Mouse (Mus musculus) CH12.LX (cell line): ENCODE results near the gene Rusc2. TPM values are rescaled to one million over a fixed set of nuclear protein-coding genes. Genes with fewer than 3 reads are reported as not detected.

ENCODE experiments used
- DNase-seq: peaks from one replicate; pipeline ENCODE4 v3.0.0-alpha.2; 2013; ENCODE audit errors: extremely low read depth
- H3K27ac ChIP-seq: 2 replicates; pipeline ENCODE4 v1.5.1; 2012; ENCODE audit warnings: low read depth, mild to moderate bottlenecking, control low read depth, moderate library complexity; ENCODE audit not compliant: insufficient read depth
- H3K27me3 ChIP-seq: replicated peaks from 2 replicates; pipeline ENCODE3; 2012; ENCODE audit warnings: inconsistent platforms
- H3K36me3 ChIP-seq, 2 experiments: replicated peaks in 1 of 2; 2 replicates each; pipeline versions ENCODE3 to v1.6.1; 2012; ENCODE audit warnings: inconsistent platforms in 1 of 2, low read length in 1 of 2, mild to moderate bottlenecking in 1 of 2, mixed read lengths in 1 of 2, moderate library complexity in 1 of 2; ENCODE audit not compliant: control insufficient read depth in 1 of 2, insufficient read depth in 1 of 2
- H3K4me1 ChIP-seq, 2 experiments: 2 replicates each; pipeline ENCODE4 v1.6.1; 2012; ENCODE audit warnings: inconsistent platforms in 1 of 2, moderate library complexity in 1 of 2; ENCODE audit not compliant: insufficient read depth in 2 of 2, control insufficient read depth in 1 of 2
- H3K4me2 ChIP-seq: 2 replicates; pipeline ENCODE4 v1.6.1; 2012; ENCODE audit warnings: low read depth, mild to moderate bottlenecking, control low read depth; ENCODE audit not compliant: poor library complexity, insufficient read depth, severe bottlenecking
- H3K4me3 ChIP-seq, 3 experiments: fragments of 150-350 bp in 1 of 3; sonication (generic) in 1 of 3; replicated peaks in 1 of 3; 2 replicates each; pipeline versions ENCODE3 to v1.5.1; 2011 to 2012; ENCODE audit warnings: low read depth in 2 of 3, low read length in 2 of 3, mild to moderate bottlenecking in 2 of 3, moderate library complexity in 2 of 3, control low read depth in 1 of 3, improper control_type of control experiment in 1 of 3, inconsistent platforms in 1 of 3, mixed read lengths in 1 of 3; ENCODE audit not compliant: poor library complexity in 1 of 3
- H3K79me2 ChIP-seq: replicated peaks from 2 replicates; pipeline ENCODE4 v1.6.1; 2012; ENCODE audit warnings: mild to moderate bottlenecking, moderate library complexity; ENCODE audit not compliant: control insufficient read depth, poor library complexity, insufficient read depth, severe bottlenecking; ENCODE audit errors: extremely low read depth
- H3K9ac ChIP-seq: 2 replicates; pipeline ENCODE4 v1.6.1; 2012; ENCODE audit warnings: low read depth, mild to moderate bottlenecking, control low read depth, moderate library complexity; ENCODE audit not compliant: insufficient read depth
- H3K9me3 ChIP-seq: replicated peaks from 2 replicates; pipeline ENCODE3; 2012; ENCODE audit warnings: low read length, inconsistent platforms, mixed read lengths
- CHD2 ChIP-seq: IDR thresholded peaks from 2 replicates; pipeline ENCODE4 v1.6.1; 2011; ENCODE audit warnings: low read length, improper control_type of control experiment
- EP300 ChIP-seq: IDR thresholded peaks from 2 replicates; pipeline ENCODE4 v1.6.1; 2011; ENCODE audit warnings: low read length, improper control_type of control experiment
- ETS1 ChIP-seq: conservative IDR thresholded peaks from 2 replicates; pipeline ENCODE4 v1.6.1; 2012; ENCODE audit warnings: low read depth, mild to moderate bottlenecking, inconsistent platforms, low read length, improper control_type of control experiment, moderate library complexity
- GABPA ChIP-seq: IDR thresholded peaks from 2 replicates; pipeline ENCODE4 v1.6.1; 2012; ENCODE audit warnings: low read depth, low read length, improper control_type of control experiment, inconsistent platforms; ENCODE audit not compliant: insufficient replicate concordance
- IRF4 ChIP-seq: IDR thresholded peaks from 2 replicates; pipeline ENCODE4 v1.6.1; 2014; ENCODE audit warnings: low read depth, mild to moderate bottlenecking, inconsistent platforms, low read length, improper control_type of control experiment
- MAFK ChIP-seq: IDR thresholded peaks from 2 replicates; pipeline ENCODE4 v1.6.1; 2011; ENCODE audit warnings: low read length, improper control_type of control experiment; ENCODE audit not compliant: insufficient replicate concordance
- MAX ChIP-seq: IDR thresholded peaks from 2 replicates; pipeline ENCODE4 v1.6.1; 2011; ENCODE audit warnings: low read length, improper control_type of control experiment
- MAZ ChIP-seq: IDR thresholded peaks from 2 replicates; pipeline ENCODE4 v1.6.1; 2012; ENCODE audit warnings: low read depth, mild to moderate bottlenecking, inconsistent platforms, low read length, improper control_type of control experiment, moderate library complexity
- MXI1 ChIP-seq: IDR thresholded peaks from 2 replicates; pipeline ENCODE4 v1.6.1; 2011; ENCODE audit warnings: mild to moderate bottlenecking, low read depth, low read length, improper control_type of control experiment
- MYC ChIP-seq: IDR thresholded peaks from 2 replicates; pipeline ENCODE4 v1.6.1; 2011; ENCODE audit warnings: low read depth, mild to moderate bottlenecking, improper control_type of control experiment, low read length
- NELFE ChIP-seq: IDR thresholded peaks from 2 replicates; pipeline ENCODE4 v1.6.1; 2011; ENCODE audit warnings: low read depth, low read length, improper control_type of control experiment
- NRF1 ChIP-seq: IDR thresholded peaks from 2 replicates; pipeline ENCODE4 v1.6.1; 2014; ENCODE audit warnings: low read depth, mild to moderate bottlenecking, inconsistent platforms, low read length, improper control_type of control experiment, moderate library complexity
- PAX5 ChIP-seq: IDR thresholded peaks from 2 replicates; pipeline ENCODE4 v1.6.1; 2012; ENCODE audit warnings: low read length, inconsistent platforms, mixed read lengths
- POLR2AphosphoS2 ChIP-seq: IDR thresholded peaks from 2 replicates; pipeline ENCODE4 v1.6.1; 2011; ENCODE audit warnings: low read depth, low read length, improper control_type of control experiment
- RAD21 ChIP-seq: IDR thresholded peaks from 2 replicates; pipeline ENCODE4 v1.6.1; 2011; ENCODE audit warnings: low read depth, mild to moderate bottlenecking, low read length, improper control_type of control experiment, moderate library complexity
- SIN3A ChIP-seq: IDR thresholded peaks from 2 replicates; pipeline ENCODE4 v1.6.1; 2012; ENCODE audit warnings: low read length, improper control_type of control experiment, inconsistent platforms
- SMC3 ChIP-seq: IDR thresholded peaks from 2 replicates; pipeline ENCODE4 v1.6.1; 2011; ENCODE audit warnings: low read depth, low read length, improper control_type of control experiment
- TCF12 ChIP-seq: IDR thresholded peaks from 2 replicates; pipeline ENCODE4 v1.6.1; 2014; ENCODE audit warnings: low read depth, mild to moderate bottlenecking, inconsistent platforms, low read length, improper control_type of control experiment
- UBTF ChIP-seq: IDR thresholded peaks from 2 replicates; pipeline ENCODE4 v1.6.1; 2012; ENCODE audit warnings: low read depth, mild to moderate bottlenecking, inconsistent platforms, low read length, improper control_type of control experiment, moderate library complexity
- USF1 ChIP-seq: IDR thresholded peaks from 2 replicates; pipeline ENCODE4 v1.6.1; 2014; ENCODE audit warnings: low read depth, mild to moderate bottlenecking, inconsistent platforms, low read length, improper control_type of control experiment
- USF2 ChIP-seq: conservative IDR thresholded peaks from 2 replicates; pipeline ENCODE4 v1.6.1; 2011; ENCODE audit warnings: low read depth, low read length, improper control_type of control experiment
- ZC3H11A ChIP-seq: IDR thresholded peaks from 2 replicates; pipeline ENCODE4 v1.6.1; 2012; ENCODE audit warnings: low read depth, mild to moderate bottlenecking, inconsistent platforms, low read length, improper control_type of control experiment
- ZMIZ1 ChIP-seq: IDR thresholded peaks from 2 replicates; pipeline ENCODE4 v1.6.1; 2012; ENCODE audit warnings: low read depth, mild to moderate bottlenecking, inconsistent platforms, low read length, improper control_type of control experiment
- dilution Hi-C: fragments of 300-500 bp; cut with MboI; formaldehyde crosslinking; loops from 2 replicates; pipeline ENCODE4 v1.14.3; 2020; ENCODE audit warnings: low sequenced_read_pairs; ENCODE audit not compliant: extremely low pct_unique_long_range_greater_than_20kb, extremely low pct_ligation_motif_present
- in situ Hi-C: fragments of 300-500 bp; cut with MboI; formaldehyde crosslinking; loops from 3 replicates; pipeline ENCODE4 v1.14.3; 2019; ENCODE audit warnings: low sequenced_read_pairs, low pct_ligation_motif_present, low pct_unique_long_range_greater_than_20kb, mixed read lengths
- polyA plus RNA-seq: library from polyadenylated mRNA; unstranded; fragments of >175 nt; gene quantifications from 2 replicates; pipeline ENCODE4 v1.2.1, GENCODE M21; 2012; ENCODE audit warnings: low read depth; ENCODE audit not compliant: insufficient read length
- total RNA-seq, 2 experiments: library from RNA; depleted of rRNA; stranded (reverse); fragments of 300-350 nt in 1 of 2; fragments of >200 nt in 1 of 2; gene quantifications; 2 replicates each; pipeline ENCODE4 v1.2.3; 2012 to 2014

Rusc2 gene
- total and polyA plus RNA-seq, 3 experiments, result not detected

DNA sequence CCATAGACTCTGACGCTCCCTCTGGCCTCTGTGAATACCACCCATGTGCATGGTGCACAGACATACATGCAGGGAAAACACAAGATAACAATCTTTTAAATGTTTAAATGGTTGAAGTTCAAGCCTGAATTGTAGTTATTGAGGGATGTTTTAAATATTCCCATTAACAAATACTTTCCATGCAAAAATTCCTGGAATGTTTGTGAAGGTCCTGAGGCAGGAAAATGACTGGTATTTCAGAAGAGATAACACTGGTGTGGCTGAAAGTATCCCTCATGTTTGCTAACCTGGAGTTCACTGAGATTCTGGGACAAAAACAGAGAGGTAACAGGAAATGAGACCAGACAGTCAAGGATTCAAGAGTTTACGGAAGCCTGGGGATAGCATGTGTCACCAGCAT lies 7.6 kb downstream of the Rusc2 start:
- H3K27ac ChIP-seq, result no peak overlapping the region
- no peak overlapping the region for H3K4me2 ChIP-seq
- peaks cover 4 to 5% of the 10 kb centered on the region in 2 experiments; a peak in 2 of 4 replicates for H3K4me1 ChIP-seq
- in situ Hi-C loops (no loop called here), dilution Hi-C loops (no loop called here)
- H3K36me3 ChIP-seq, result no peaks in the 10 kb centered on the region
- no peak overlapping the region for H3K9ac ChIP-seq
- DNase-seq, result no peak
- no peaks in the 10 kb centered on the region for H3K79me2 ChIP-seq
- no peak overlapping the region for H3K4me3 ChIP-seq
- TF ChIP-seq RAD21 (no peak), USF2 (no peak), PAX5 (no peak), MAFK (no peak), CHD2 (no peak), IRF4 (no peak), ETS1 (no peak)
- H3K27me3 ChIP-seq, result no peaks in the 10 kb centered on the region
- H3K9me3 ChIP-seq, result no peaks in the 10 kb centered on the region

DNA sequence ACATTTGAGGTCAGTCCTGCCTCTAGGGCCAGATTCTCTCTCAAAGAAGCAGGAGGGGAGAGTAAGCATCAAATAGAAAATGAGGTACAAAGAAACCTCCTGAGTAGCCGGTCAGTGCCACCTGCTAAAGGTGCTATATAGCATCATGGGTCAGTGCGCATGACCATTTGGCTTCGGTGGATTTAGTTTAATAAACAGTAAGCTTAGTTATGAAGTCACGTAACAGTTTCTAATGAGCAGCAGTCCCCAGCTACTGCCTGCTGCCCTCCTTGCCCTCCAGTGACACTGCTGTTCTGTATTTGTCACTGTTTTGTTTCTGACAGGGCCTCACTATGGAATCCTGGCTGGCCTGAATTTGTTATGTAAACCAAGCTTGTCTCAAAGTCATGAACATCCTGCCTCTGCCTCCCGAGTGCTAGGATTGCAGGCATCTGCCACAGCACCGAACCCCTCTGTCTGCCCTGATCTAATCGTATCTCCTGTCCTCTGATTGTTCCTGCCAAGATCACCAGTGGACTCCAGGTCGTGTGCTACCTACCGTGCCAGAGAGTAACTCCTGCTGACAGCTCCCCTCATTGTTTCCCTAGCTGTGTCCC lies 8.2 kb downstream of the Rusc2 start:
- H3K4me1 ChIP-seq, result peaks cover 4 to 5% of the 10 kb centered on the region in 2 experiments; a peak in 2 of 4 replicates
- H3K9ac ChIP-seq, result no peak overlapping the region
- H3K36me3 ChIP-seq, result no peaks in the 10 kb centered on the region
- dilution Hi-C loops, result no loop called here
- TF ChIP-seq MAZ, result no peak
- no peak for TF ChIP-seq NELFE
- TF ChIP-seq ZMIZ1, result no peak
- no peak for TF ChIP-seq POLR2AphosphoS2
- no peak for TF ChIP-seq SIN3A
- TF ChIP-seq USF1, result no peak
- no peak for TF ChIP-seq EP300
- no peak for TF ChIP-seq GABPA
- TF ChIP-seq ETS1, result no peak
- no peak for TF ChIP-seq SMC3
- TF ChIP-seq MYC, result no peak
- no peak for TF ChIP-seq UBTF
- TF ChIP-seq TCF12, result no peak
- TF ChIP-seq MXI1, result no peak
- TF ChIP-seq USF2, result no peak
- no peak for TF ChIP-seq CHD2
- TF ChIP-seq IRF4, result no peak
- TF ChIP-seq NRF1, result no peak
- no peak for TF ChIP-seq ZC3H11A
- no peak for TF ChIP-seq MAX
- H3K27me3 ChIP-seq, result peaks cover 4% of the 10 kb centered on the region
- H3K4me3 ChIP-seq, result no peak overlapping the region
- H3K4me2 ChIP-seq, result no peak overlapping the region
- no peaks in the 10 kb centered on the region for H3K9me3 ChIP-seq
- H3K79me2 ChIP-seq, result no peaks in the 10 kb centered on the region
- in situ Hi-C loops, result no loop called here
- no peak for DNase-seq
- no peak overlapping the region for H3K27ac ChIP-seq
